Mouse (Mus musculus): Measurements from ENCODE around the gene Birc6.
"Not testable (repeated sequence)": the region's sequence is repeated elsewhere in the genome, so short reads cannot be mapped to it uniquely, and the experiment has no call there.

Birc6 gene

GRCm38 (mm10) chr17:74569219-74569618, 41.1 kb downstream of the Birc6 start:
- no peak for DNase-seq

DNA sequence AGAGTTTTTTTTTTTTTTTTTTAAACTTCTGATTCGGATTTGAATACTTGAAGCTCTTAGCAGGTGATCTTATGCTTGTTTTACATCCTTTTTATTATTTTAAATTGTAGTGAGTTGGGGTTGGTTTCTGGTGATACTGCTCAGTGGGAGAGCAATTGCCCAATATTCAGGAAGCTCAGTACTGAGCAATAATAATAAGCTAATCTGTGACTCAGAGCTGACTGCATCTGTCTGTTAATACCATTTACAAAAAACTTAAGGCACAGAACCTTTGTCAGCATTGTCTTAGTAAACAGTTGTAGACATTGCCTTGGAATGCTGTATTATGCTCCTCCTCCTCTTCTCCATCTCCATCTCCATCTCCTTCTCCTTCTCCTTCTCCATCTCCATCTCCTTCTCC, 42.5 kb downstream of the Birc6 start:
- DNase-seq: no peak

GRCm38 (mm10) chr17:74577173-74577572, 49.1 kb downstream of the Birc6 start:
- DNase-seq: no peak

GRCm38 (mm10) chr17:74579586-74579985, 51.5 kb downstream of the Birc6 start:
- no peak for DNase-seq

DNA sequence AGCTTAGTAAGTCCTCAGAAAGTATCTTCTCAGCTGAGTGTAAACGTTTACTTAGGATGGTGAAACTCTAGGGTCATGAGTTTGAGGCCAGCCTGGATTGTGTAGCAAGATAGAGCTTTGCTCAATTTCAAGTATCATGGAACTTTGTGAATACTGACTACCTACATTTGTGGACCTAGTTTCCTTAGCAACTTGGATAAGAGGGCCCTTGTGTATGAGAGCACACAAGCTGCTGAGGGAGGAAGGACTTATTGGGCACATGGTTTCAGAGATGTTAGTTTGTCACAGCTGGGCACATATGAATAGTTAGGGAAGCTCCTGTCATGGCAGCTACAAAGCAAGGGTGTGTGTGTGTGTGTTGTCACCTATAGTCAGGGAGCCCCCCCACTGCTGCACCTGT, 52.6 kb downstream of the Birc6 start:
- no peak for DNase-seq

DNA sequence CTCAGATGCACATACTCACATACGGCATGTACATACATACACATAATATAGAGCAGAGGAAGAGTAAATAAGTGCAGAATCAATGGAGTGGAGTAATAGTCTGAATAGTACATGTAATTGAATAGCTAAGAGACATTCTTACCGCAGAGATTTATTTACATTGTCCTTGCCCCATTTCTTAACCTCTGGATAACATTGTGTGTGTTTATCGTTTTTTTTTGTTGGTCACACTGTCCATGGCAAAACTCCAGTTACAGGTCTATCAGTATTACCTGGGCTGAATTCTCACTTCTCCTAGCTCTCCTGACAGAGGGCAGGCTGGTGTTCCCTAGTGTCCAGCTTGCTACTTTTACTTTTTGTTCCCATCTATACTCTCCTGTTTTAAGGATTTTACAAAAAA, 58.7 kb downstream of the Birc6 start:
- no peak for DNase-seq

DNA sequence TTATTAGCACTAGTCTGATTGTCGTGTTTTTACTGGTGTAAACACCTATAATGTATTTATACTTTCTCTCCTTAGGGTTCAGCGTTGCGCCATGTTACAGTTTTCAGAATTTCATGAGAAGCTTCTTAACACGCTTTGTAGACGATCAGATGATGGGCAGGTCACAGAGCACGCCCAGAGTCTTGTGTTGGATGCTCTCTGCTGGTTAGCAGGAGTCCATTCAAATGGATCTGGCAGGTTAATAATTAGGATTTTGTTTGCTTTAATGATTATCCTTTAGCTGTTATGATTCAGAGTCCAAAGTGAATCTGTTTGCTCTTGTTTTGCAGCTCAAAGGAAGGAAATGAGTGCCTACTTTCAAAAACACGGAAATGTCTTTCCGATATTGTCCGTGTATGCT, 70.8 kb downstream of the Birc6 start:
- DNase-seq: no peak

DNA sequence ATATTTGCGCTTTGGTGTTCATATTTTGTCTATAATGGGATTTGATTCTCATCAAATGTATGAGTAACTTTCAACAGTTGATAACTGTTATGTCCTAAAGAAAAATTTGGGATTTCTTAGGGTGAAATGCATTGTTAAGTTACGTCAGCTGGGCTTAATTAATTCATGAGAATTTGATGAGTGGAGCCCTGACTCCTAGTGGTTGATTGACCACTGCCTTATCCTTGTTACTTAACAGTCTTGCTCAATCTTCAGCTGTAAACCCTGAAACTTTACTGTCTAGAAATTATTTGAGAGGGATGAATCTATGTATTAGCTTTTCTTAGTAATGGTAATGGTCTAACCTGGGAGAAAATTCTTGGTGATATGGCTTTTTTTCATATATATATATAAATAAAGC, 71.3 kb downstream of the Birc6 start:
- no peak for DNase-seq

DNA sequence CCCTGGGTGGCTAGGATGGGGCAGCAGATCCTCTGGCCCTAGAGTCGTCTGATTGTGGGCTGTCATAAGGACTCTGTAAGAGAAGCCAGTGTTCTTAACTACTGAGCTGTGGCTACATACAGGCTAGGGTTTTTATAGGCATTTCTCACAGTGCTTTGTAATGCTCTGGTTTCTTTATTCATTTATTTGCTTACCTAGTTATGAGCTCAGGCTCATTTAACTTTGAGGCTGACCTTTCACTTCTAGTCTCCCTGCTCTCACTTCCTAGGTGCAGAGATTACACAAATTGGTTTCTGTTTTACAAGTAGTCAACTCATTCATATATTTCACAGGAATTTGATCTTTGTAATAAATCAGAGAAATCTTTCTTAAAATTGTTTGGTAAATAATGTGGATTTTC, 73.1 kb downstream of the Birc6 start:
- no peak for DNase-seq

DNA sequence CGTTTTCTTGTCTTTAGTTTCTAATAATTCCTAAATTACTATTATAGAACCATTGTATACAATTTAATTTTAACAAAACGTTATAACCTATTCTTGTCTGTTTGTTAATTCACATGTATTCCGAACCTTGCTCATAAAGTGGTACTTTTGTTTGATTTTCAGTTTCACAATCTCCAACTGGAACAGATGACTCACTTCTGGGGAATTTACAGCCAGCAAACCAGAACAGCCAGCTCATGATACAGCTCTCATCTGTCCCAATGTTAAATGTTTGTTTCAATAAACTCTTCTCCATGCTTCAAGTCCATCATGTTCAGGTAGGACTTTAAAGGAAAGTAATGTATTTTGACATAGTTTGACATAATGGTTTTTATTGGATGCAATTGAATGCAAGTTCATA, 102.7 kb downstream of the Birc6 start:
- no peak for DNase-seq

DNA sequence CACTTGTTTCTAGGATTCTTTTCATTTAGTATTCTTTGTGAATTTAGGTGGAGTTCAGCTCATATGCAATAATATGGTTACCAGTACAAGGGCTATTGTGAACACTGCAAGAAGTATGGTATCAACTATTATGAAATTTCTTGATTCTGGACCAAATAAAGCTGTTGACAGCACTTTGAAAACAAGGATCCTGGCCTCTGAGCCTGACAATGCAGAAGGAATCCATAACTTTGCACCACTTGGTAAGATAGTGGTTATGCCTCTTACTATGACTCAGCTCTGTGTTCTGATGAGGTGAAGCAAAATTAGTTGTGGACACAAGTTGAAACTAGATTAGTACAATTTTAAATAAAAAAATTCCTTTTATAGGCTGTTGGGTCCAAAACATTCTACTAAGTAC, 114.3 kb downstream of the Birc6 start:
- no peak for DNase-seq

GRCm38 (mm10) chr17:74658362-74658761, 130.3 kb downstream of the Birc6 start:
- no peak for DNase-seq

DNA sequence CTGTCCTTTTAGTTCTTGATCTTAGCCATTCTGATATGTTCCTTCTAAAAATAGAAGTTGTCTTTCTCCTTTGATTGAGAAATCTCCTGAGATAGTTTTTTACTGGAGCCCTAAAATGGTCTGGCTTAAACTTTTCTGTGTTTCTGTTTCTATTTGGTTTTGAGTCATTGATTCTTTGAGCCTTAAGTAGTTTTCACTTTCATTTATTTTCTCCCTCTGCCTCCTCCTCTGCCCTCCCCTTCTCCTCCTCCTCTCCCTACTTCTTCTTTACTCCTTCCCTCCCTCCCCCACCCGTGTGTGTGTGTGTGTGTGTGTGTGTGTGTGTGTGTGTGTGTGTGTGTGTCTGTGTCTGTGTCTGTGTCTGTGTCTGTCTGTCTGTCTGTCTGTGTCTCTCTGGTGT, 139.9 kb downstream of the Birc6 start:
- DNase-seq: no peak

- DNase-seq: no peak
Measured at GRCm38 (mm10) chr17:74670031-74670430, 141.9 kb downstream of the Birc6 start.

GRCm38 (mm10) chr17:74672446-74672845, 144.4 kb downstream of the Birc6 start:
- DNase-seq: no peak

DNA sequence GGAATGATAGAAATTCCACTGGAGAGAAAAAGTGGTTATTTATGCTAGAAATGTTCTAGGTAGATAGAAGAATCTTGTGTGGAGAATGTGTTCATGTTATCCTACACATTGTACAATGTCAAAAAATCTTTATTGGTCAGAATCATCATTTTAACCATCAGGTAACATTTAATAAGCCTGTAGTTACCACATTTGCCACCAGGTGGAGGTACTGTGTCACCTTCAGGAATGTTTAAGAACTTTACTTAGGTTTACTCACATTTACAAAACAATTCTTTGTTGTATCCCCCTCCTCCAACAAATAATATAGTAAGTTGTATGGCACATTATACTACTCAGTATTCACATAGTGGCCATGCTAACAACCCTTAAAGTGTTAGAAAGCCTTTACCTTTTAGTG, 145.2 kb downstream of the Birc6 start:
- DNase-seq: no peak

DNA sequence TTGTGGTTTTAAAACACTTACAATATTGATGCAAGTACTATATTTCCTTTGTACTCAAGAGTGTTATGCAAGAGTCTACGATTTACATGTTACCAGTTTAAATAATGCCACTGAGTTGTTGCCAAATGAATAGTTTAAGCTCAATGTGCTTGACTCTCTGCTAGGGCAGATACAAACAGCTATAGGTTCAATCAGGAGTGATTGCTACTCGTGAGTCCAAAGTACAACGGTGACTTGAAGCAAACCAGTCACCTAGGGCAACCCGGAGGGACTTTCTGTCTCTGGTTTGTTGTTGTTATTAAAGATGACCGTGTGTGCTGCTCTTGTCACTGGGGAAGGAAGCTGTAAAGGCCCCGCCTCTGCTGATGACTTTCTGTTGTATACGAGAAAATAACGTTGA, 150.0 kb downstream of the Birc6 start:
- no peak for DNase-seq

DNA sequence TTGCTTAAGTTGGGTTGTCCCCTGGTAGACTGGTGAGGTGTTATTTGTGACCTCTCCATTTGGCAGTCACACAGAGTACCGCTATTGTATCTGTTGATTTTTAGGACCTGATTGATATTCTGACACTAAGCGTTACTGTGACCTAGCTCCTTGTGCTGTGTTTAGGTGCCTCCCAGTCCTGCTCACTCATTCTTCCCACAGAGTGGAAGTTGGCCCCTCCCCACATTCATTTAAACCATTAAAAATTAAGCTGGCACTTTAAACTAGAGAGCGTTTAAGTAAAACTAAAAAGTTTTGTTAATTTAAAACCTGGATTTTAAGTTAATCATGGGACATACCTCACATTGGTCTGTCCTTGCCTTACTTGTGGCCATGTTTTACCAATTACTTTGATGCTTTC, 156.8 kb downstream of the Birc6 start:
- DNase-seq: no peak

DNA sequence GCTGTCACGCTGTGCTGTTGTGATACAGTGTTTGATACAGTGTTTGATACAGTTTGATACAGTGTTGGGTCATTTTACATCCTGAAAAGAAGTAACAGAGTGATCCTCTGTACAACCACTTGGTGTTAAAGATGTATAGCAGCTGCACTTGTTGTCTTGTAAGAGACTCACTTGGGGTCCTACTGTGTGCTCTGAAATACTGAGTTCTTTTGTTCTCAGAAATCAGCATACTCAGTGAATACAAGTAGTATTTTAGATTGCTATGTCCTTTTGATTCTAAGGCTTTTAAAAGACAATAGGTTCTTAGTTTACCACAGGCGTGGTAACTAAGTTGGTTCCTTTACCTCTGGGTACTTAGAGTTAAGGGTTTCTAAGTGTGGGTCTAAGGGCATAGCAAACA, 160.5 kb downstream of the Birc6 start:
- no peak for DNase-seq

DNA sequence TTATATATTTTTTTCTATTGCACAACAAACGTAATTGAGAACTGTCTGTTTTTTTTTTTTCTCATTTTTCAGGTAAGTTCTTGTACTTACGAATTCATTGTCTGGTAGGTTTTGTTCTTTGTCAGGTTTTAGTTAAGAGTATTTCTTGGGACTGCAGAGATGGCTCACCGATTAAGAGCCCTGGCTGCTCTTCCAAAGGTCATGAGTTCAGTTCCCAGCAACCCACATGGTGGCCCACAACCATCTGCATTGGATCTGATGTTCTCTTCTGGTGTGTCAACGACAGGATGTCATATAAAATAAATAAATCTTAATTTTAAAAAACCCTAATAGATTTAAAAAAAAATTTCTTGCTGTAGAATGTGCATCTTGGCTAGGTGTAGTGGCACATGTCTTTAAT, 161.3 kb downstream of the Birc6 start:
- no peak for DNase-seq

- DNase-seq: not testable (repeated sequence)
Measured at GRCm38 (mm10) chr17:74701661-74702060, 173.6 kb downstream of the Birc6 start.

- DNase-seq: no peak
Measured at GRCm38 (mm10) chr17:74705480-74705879, 177.4 kb downstream of the Birc6 start.

DNA sequence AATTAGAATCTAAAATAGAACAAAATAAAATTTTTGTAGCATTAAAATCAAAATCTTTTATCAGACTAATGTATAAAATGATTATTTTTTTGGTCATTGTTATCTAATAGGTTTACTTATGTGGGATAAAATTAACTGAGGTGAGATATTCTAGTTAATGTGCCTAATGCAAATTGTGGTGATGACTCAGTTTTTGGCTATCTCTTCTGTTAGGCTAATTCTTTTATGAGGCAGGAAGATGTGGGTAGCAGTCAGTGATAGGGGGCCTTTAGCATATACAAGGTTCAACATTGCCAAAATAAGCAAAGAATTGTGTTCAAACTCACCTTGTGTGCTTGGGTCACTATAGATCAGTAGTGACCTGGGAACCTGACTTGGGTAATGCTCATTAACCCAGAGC, 178.5 kb downstream of the Birc6 start:
- DNase-seq: no peak

DNA sequence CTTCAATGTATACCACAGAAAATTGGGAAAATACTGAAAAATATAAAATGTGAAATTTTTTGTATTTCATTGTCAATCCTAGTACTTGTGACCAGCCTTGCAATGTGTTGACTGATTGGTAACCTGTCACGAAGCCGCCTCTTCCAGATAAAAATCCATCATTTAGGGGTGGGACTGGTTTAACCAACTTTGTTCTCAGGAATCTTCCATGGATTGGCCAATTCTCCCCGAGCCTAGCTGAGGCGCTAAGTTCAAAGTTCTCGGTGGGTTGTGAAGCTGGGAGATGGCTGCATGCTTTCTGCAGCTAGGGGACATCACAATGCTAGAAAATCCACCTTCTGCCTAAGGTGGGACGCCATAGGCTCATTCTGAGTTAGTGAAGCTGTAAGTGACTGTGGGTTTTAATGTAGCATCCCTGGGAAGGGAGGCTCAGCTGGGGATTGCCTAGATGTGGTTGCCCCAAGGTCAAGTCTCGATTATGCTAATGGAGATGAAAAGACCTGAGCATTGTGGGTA, 179.6 kb downstream of the Birc6 start:
- DNase-seq: no peak

- DNase-seq: no peak
Measured at GRCm38 (mm10) chr17:74710731-74711130, 182.6 kb downstream of the Birc6 start.

DNA sequence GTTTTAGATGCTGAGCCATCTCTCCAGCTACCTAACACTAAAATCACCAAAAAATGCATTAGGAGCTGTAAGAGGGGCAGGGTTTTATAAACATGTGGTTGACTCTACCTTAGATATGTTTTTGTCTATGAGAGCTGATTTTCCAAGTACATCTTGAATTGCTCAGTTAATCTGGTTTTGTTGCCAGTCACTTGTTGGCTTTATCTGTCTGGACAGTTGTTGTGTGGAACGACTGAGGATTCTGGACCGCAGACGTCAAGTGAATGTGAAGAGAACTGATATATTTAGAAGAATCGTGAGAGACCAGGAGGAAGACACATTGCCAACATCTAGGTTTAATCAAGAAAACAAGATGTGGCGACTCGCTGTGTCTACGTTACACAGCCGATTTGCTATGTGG, 183.5 kb downstream of the Birc6 start:
- no peak for DNase-seq

Data from cerebellum, adult 11 months (tissue).